Comparison of ENCODE assay signal across 8 mouse cellular contexts in genomic region chr11:103111881-103112551, GRCm38 (mm10). TPM values are rescaled to one million over a fixed set of nuclear protein-coding genes. Genes with fewer than 3 reads are reported as not detected.
DNase-seq lines count a peak whose midpoint lies in the region; ATAC-seq and TF ChIP-seq lines count a peak whose summit lies in the region.

No protein-coding gene starts in this region.

- no peak for TF ChIP-seq EP300 in liver, postnatal 0 days (IDR thresholded peaks at IDR 0.05; ENCODE audit: low read depth)

- peak overlapping the region; percentile 40 for H3K4me3 ChIP-seq in intestine, postnatal 0 days (ENCODE audit: low read depth, low read length)
- H3K4me3 ChIP-seq in liver, postnatal 0 days (ENCODE audit: low read depth, low read length): peak overlapping the region; percentile 38

- H3K4me2 ChIP-seq in intestine, postnatal 0 days (replicated peaks; ENCODE audit: low read depth): peak overlapping the region; percentile 78
- H3K4me2 ChIP-seq in liver, postnatal 0 days (ENCODE audit: low read depth, low read length): peak overlapping the region; percentile 76

- ATAC-seq in intestine, postnatal 0 days: peak; percentile 14; the same call in 1 of the 2 replicates
- ATAC-seq in liver, postnatal 0 days: peak; percentile 9; the same call in 1 of the 2 replicates

- H3K4me1 ChIP-seq in intestine, postnatal 0 days (replicated peaks; ENCODE audit: control insufficient read depth, insufficient read depth, low read length): peaks cover 7% of the 10 kb centered on the region; the same call in 1 of the 2 replicates
- H3K4me1 ChIP-seq in liver, postnatal 0 days (ENCODE audit: insufficient read depth): peaks cover 24% of the 10 kb centered on the region

- no peaks in the 10 kb centered on the region; the same call in 1 of the 2 replicates for H3K36me3 ChIP-seq in intestine, postnatal 0 days (ENCODE audit: control insufficient read depth, insufficient read depth)
- H3K36me3 ChIP-seq in liver, postnatal 0 days (replicated peaks; ENCODE audit: insufficient read depth, low read length): peaks cover 3% of the 10 kb centered on the region; the same call in 1 of the 2 replicates

- H3K27me3 ChIP-seq in intestine, postnatal 0 days (replicated peaks; ENCODE audit: control insufficient read depth, insufficient read depth, low read length): no peaks in the 10 kb centered on the region
- H3K27me3 ChIP-seq in liver, postnatal 0 days (ENCODE audit: insufficient read depth, low read length): no peaks in the 10 kb centered on the region

- TF ChIP-seq CTCF in intestine, postnatal 0 days (IDR thresholded peaks at IDR 0.05; ENCODE audit: low read depth): no peak
- TF ChIP-seq CTCF in liver, postnatal 0 days (IDR thresholded peaks at IDR 0.05; ENCODE audit: low read depth): no peak

- peak overlapping the region; percentile 15; the same call in 1 of the 2 replicates for H3K27ac ChIP-seq in intestine, postnatal 0 days (ENCODE audit: low read depth, low read length)
- peak overlapping the region; percentile 72 for H3K27ac ChIP-seq in liver, postnatal 0 days (ENCODE audit: low read depth)

- DNase-seq in cerebellum, adult 18-20 months: peak; percentile 48 to 54
- no peak for DNase-seq in cerebellum, postnatal 4 days (ENCODE audit: low spot score in 2 of 2)
- peak; percentile 63 for DNase-seq in embryo, embryonic 10.5 days (ENCODE audit: low spot score)
- DNase-seq in heart, adult 11 months: peak; percentile 99
- DNase-seq in liver, postnatal 0 days: peak; percentile 75
- DNase-seq in ovary, postnatal 36 days (ENCODE audit: low spot score): peak; percentile 81
- DNase-seq in right cerebral cortex, postnatal 36 days (ENCODE audit: low spot score in 2 of 2): no peak

- peak overlapping the region; percentile 51 for H3K9ac ChIP-seq in intestine, postnatal 0 days (ENCODE audit: low read depth, low read length)
- H3K9ac ChIP-seq in liver, postnatal 0 days (replicated peaks): peak overlapping the region; percentile 60

- H3K9me3 ChIP-seq in intestine, postnatal 0 days (ENCODE audit: control insufficient read depth): no peaks in the 10 kb centered on the region
- H3K9me3 ChIP-seq in liver, postnatal 0 days (ENCODE audit: low read length): no peaks in the 10 kb centered on the region

- 3% methylated on average over 28 of the region's 28 CpGs for WGBS in intestine, postnatal 0 days
- 7% methylated on average over 28 of the region's 28 CpGs for WGBS in liver, postnatal 0 days (ENCODE audit: insufficient replicate concordance)

RNA-seq across cellular contexts. Expression of gene Hexim1, which starts 4.0 kb away (rescaled TPM):
- polyA plus RNA-seq in intestine, postnatal 0 days (2015; fragmentation: Nextera tagmentation; extraction: Ambion mirVana): 4.6 and 6.0 TPM in 2 replicates
- 2.6 and 2.7 TPM in 2 replicates for polyA plus RNA-seq in liver, postnatal 0 days (2015; fragmentation: Nextera tagmentation; extraction: Ambion mirVana)

RNA-seq across cellular contexts. Expression of gene Acbd4, which starts 10.5 kb away (rescaled TPM):
- polyA plus RNA-seq in intestine, postnatal 0 days (2015; fragmentation: Nextera tagmentation; extraction: Ambion mirVana): 74.7 and 75.9 TPM in 2 replicates
- polyA plus RNA-seq in liver, postnatal 0 days (2015; fragmentation: Nextera tagmentation; extraction: Ambion mirVana): 56.5 and 57.0 TPM in 2 replicates

RNA-seq across cellular contexts. Expression of gene Plcd3, which starts 10.6 kb away (rescaled TPM):
- 1.0 and 1.5 TPM in 2 replicates for polyA plus RNA-seq in intestine, postnatal 0 days (2015; fragmentation: Nextera tagmentation; extraction: Ambion mirVana)
- polyA plus RNA-seq in liver, postnatal 0 days (2015; fragmentation: Nextera tagmentation; extraction: Ambion mirVana): 0.82 and 0.85 TPM in 2 replicates

RNA-seq across cellular contexts. Expression of gene Hexim2, which starts 20.2 kb away (rescaled TPM):
- polyA plus RNA-seq in intestine, postnatal 0 days (2015; fragmentation: Nextera tagmentation; extraction: Ambion mirVana): 3.5 and 5.3 TPM in 2 replicates
- polyA plus RNA-seq in liver, postnatal 0 days (2015; fragmentation: Nextera tagmentation; extraction: Ambion mirVana): 3.4 and 3.7 TPM in 2 replicates

RNA-seq across cellular contexts. Expression of gene Fmnl1, which starts 58.9 kb away (rescaled TPM):
- 0.80 and 1.0 TPM in 2 replicates for polyA plus RNA-seq in intestine, postnatal 0 days (2015; fragmentation: Nextera tagmentation; extraction: Ambion mirVana)
- polyA plus RNA-seq in liver, postnatal 0 days (2015; fragmentation: Nextera tagmentation; extraction: Ambion mirVana): 4.1 and 5.9 TPM in 2 replicates

Comparison
In these comparisons a context has a peak if more than half of its experiments do, and no peak if none do; other contexts are left out.
1. DNase-seq: peak in cerebellum, adult 18-20 months (2 of 2), embryo, embryonic 10.5 days (single experiment), heart, adult 11 months (single experiment), liver, postnatal 0 days (single experiment) and ovary, postnatal 36 days (single experiment); none in cerebellum, postnatal 4 days (0 of 2) and right cerebral cortex, postnatal 36 days (0 of 2).